Mouse (Mus musculus): ENCODE measurements around the gene Tmem150a. TPM values are rescaled to one million over a fixed set of nuclear protein-coding genes. Genes with fewer than 3 reads are reported as not detected.
A peak's percentile ranks its signal among the peaks of the same experiment; 100 is the strongest.

Tmem150a gene
- total RNA-seq, 2 experiments from 2014 or later = 8.0 to 9.7 TPM

DNA sequence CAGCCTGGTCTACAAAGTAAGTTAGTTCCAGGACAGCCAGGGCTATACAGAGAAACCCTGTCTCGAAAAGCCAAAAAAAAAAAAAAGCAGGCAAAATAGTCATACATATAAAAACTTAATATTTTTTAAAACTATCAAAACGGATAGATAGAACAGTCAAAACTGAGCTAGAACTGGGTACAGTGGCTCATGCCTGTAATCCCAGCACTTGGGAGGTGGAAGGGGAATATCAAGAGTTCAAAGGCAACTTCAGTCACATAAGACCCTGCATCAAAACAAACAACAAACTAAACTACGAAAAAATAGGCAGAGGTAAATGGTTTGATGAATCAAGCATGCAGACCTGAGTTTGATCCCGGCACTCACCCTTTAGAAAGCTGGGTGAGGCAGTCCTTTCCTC is 25.1 kb upstream of the Tmem150a start:
- DNase-seq (ENCODE audit: extremely low spot score in 1 of 2, low spot score in 2 of 2) = no peak
- Histone ChIP-seq H3K4me3 (no peak overlapping the region), H3K27ac (no peak overlapping the region)
- TF ChIP-seq CTCF (IDR thresholded peaks at IDR 0.05) = no peak
- intact Hi-C loops (cut with DNase I) = loop anchor here (10.0 kb wide), 1 partner anchor 425 kb away; the partner anchor contains the start of genes Polr1a and Ptcd3

DNA sequence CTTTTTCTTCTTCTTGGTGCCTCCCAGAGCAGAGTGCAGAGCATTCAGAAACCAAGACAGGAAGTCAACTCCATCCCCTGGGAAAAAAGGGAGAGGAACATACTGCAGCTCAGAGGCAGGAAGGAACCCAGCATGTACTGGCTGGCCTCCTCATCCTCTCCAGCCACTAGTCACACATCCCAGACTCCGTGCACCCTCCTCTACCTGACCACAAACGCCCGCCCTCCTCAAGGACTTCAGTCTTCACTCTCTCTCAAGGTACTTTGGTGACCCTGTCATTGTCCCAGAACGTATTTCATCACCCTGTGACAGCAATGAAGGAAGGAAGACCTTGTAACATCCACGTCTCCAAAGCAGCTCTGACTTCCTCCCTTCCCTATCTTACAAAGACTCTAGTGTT is 22.1 kb upstream of the Tmem150a start:
- no peak for DNase-seq (ENCODE audit: extremely low spot score in 1 of 2, low spot score in 2 of 2)
- H3K4me3 ChIP-seq = no peak overlapping the region
- H3K27ac ChIP-seq = no peak overlapping the region
- intact Hi-C loops (cut with DNase I) = loop anchor here (10.0 kb wide), 1 partner anchor 428 kb away; the partner anchor contains the start of genes Polr1a and Ptcd3
- no peak for TF ChIP-seq CTCF (IDR thresholded peaks at IDR 0.05)

DNA sequence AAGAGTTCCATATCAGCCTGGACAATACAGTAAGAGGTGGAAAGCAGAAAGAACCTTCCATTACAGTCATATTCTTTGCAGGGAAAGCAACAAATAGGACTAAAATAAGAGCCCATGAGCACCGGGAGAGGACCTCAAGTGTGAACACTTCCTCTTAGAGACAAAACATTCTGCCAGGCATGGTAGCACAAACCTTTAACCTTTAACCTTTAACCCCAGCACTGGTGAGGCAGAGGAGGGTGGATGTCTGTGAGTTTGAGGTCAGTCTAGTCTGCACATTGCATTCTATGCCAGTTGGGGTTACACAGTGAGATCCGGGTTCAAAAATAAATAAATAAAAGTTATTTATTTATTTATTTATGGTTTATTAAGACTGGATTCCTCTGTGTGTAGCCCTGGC is 14.8 kb upstream of the Tmem150a start:
- Histone ChIP-seq H3K27ac (no peak overlapping the region), H3K4me3 (no peak overlapping the region)
- DNase-seq (ENCODE audit: extremely low spot score in 1 of 2, low spot score in 2 of 2) = no peak
- intact Hi-C loops (cut with DNase I) = no loop called here
- no peak for TF ChIP-seq CTCF (IDR thresholded peaks at IDR 0.05)

- no peak for TF ChIP-seq CTCF (IDR thresholded peaks at IDR 0.05)
- DNase-seq (ENCODE audit: extremely low spot score in 1 of 2, low spot score in 2 of 2) = no peak
- intact Hi-C loops (cut with DNase I) = no loop called here
- Histone ChIP-seq H3K27ac (peak overlapping the region; percentile 92), H3K4me3 (peak overlapping the region; percentile 96)
Observed at GRCm38 (mm10) chr6:72344396-72345073, 10.7 kb upstream of the Tmem150a start.

- intact Hi-C loops (cut with DNase I) = no loop called here
- Histone ChIP-seq H3K4me3 (peak within 1 kb of the TSS; percentile 96), H3K27ac (peak within 1 kb of the TSS; percentile 92)
- TF ChIP-seq CTCF (IDR thresholded peaks at IDR 0.05) = no peak
- DNase-seq (ENCODE audit: extremely low spot score in 1 of 2, low spot score in 2 of 2) = peak; percentile 93 to 95
Observed at GRCm38 (mm10) chr6:72345074-72345567, 10.1 kb upstream of the Tmem150a start, which contains the start of gene Usp39. Gene Usp39, minus strand, starts transcription at chr6:72345184.

- DNase-seq (ENCODE audit: extremely low spot score in 1 of 2, low spot score in 2 of 2) = no peak
- intact Hi-C loops (cut with DNase I) = no loop called here
- no peak for TF ChIP-seq CTCF (IDR thresholded peaks at IDR 0.05)
- Histone ChIP-seq H3K4me3 (peak overlapping the region; percentile 96), H3K27ac (peak overlapping the region; percentile 92; the same call in 1 of the 2 replicates)
Observed at GRCm38 (mm10) chr6:72345633-72346032, 9.6 kb upstream of the Tmem150a start.

DNA sequence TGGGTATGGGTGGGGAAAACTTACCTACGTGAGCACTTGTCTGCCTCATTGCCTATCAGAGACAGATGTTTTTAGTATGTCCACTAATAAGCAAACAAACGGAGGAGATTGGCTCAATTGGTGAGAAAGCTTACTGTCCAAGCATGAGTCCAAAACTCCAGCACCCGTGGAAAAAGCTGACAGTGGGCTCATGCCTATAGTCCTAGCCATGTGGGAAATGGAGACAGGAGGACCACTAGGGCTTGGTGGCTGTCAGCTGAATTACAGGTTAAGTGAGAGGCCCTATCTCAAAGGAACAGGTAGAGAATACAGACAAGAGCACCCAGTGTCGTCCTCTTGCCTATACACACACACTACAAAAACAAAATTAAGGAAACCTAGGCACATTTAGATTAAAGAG is 9.0 kb upstream of the Tmem150a start:
- no peak for TF ChIP-seq CTCF (IDR thresholded peaks at IDR 0.05)
- Histone ChIP-seq H3K4me3 (no peak overlapping the region; the same call in 1 of the 2 replicates), H3K27ac (no peak overlapping the region)
- intact Hi-C loops (cut with DNase I) = no loop called here
- no peak for DNase-seq (ENCODE audit: extremely low spot score in 1 of 2, low spot score in 2 of 2)

GRCm38 (mm10) chr6:72347166-72347941 is 7.9 kb upstream of the Tmem150a start, which contains the start of gene 0610030E20Rik:
Gene 0610030E20Rik, plus strand, starts transcription at chr6:72347317.
- Histone ChIP-seq H3K4me3 (peak within 1 kb of the TSS; percentile 85), H3K27ac (peak within 1 kb of the TSS; percentile 98)
- intact Hi-C loops (cut with DNase I) = no loop called here
- DNase-seq (ENCODE audit: extremely low spot score in 1 of 2, low spot score in 2 of 2) = peak; percentile 73 to 75
- no peak; the same call in 1 of the 2 replicates for TF ChIP-seq CTCF (IDR thresholded peaks at IDR 0.05)

DNA sequence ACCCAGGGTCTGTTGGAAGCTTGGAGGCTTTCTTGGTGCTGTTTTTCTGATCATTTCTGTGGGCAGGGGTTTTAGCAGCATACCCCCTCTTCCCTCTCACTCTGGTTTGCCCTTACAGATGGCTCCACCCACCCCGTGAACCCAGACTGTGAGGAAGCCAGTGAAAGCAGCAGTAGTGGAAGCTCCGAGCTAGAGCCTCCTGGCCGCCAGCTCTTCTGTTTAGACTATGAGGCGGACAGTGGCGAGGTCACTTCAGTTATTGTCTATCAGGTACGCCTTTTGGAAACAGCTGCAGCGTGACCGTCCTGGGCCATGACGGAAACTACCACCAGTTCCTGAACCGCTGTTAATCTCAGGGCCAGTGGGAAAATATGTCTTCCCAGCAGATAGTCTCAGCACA is 6.8 kb upstream of the Tmem150a start:
- no peak overlapping the region; the same call in 1 of the 2 replicates for H3K27ac ChIP-seq
- no peak for TF ChIP-seq CTCF (IDR thresholded peaks at IDR 0.05)
- no peak for DNase-seq (ENCODE audit: extremely low spot score in 1 of 2, low spot score in 2 of 2)
- H3K4me3 ChIP-seq = peak overlapping the region; percentile 85
- intact Hi-C loops (cut with DNase I) = no loop called here

DNA sequence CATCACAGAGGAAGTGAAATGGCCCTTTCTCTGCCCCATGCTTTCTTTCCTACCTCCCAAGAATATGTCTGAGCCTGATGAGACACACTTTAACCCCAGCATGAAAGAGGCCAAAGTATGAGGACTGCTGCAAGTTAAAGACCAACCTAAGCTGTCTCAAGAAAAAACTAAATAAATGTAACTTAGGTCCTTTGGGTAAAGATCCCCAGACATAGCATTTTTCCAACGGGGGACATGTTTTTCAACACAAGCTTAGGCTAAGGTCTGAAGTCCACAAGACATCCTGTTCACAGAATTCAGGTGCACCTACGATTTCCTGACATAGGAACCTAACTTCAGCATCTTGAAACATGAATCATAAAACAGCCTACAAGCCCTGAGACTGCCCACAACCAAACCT is 5.0 kb upstream of the Tmem150a start:
- no peak for TF ChIP-seq CTCF (IDR thresholded peaks at IDR 0.05)
- no peak overlapping the region; the same call in 1 of the 2 replicates for H3K27ac ChIP-seq
- H3K4me3 ChIP-seq = no peak overlapping the region
- DNase-seq (ENCODE audit: extremely low spot score in 1 of 2, low spot score in 2 of 2) = no peak
- intact Hi-C loops (cut with DNase I) = no loop called here

DNA sequence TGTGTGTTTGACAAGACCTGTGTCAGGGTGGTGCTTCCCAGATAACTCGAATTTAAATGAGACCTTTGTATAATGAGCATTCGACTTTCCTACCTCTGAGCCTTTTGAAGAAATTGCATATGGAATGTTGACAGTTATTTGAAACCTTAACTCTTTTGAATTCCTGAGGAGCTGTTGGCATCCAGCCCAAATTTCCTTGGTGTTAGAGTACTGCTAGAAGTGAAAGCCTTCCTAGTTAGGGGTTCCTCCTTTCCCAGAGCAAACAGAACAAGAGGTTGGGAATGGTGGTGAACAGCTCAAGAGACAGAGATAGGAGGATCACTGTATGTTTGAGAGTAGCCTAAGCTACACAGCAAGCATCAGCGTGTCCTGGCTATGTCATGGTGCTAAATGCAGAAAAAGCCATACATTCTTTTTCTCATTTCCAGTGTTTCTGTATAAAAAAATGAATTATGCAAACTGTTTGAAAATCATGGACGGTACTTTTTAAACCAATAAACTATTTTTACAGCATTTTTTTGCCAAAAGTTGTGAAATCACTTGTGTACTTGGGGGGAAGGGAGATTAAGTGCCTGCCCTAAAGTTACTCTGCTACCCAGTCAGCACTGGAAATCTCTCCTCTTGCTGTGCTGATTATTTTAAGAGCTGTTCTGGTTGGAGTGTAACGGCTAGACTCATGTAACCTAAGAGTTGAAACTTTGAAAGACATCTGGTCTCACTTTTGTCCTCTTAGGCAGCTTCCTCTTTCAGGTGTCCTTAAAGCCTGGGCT is 2.4 kb upstream of the Tmem150a start:
- intact Hi-C loops (cut with DNase I) = no loop called here
- TF ChIP-seq CTCF (IDR thresholded peaks at IDR 0.05) = no peak
- Histone ChIP-seq H3K27ac (no peak overlapping the region), H3K4me3 (no peak overlapping the region)
- DNase-seq (ENCODE audit: extremely low spot score in 1 of 2, low spot score in 2 of 2) = no peak
